Mouse (Mus musculus) bone marrow, adult 2 months (tissue): Measurements from ENCODE around the gene Gpd1l.

Experiments used
- CTCF ChIP-seq: fragments of 200-500 bp; IDR thresholded peaks from 2 replicates; pipeline ENCODE4 v1.5.1; 2011; ENCODE audit warnings: low read length, control low read depth; ENCODE audit not compliant: control insufficient read depth, insufficient read depth
- POLR2A ChIP-seq: fragments of 200-500 bp; IDR thresholded peaks from 2 replicates; pipeline ENCODE4 v1.6.1; 2011; ENCODE audit warnings: low read depth, mild to moderate bottlenecking, control low read depth, low read length, borderline replicate concordance; ENCODE audit not compliant: control insufficient read depth

GRCm38 (mm10) chr9:114982689-114983360, 49.0 kb upstream of the Gpd1l start, which contains the start of gene Rps27rt:
- TF ChIP-seq POLR2A: no peak
- TF ChIP-seq CTCF: no peak
